Mouse (Mus musculus) MEL (cell line): ENCODE results near the gene Ccdc127. TPM values are rescaled to one million over a fixed set of nuclear protein-coding genes. Genes with fewer than 3 reads are reported as not detected.
A peak's percentile ranks its signal among the peaks of the same experiment; 100 is the strongest.

Source experiments
- DNase-seq: peaks from one replicate; pipeline ENCODE4 v3.0.0; 2011; ENCODE audit warnings: low read depth, low spot score
- H3K27ac ChIP-seq: 2 replicates; pipeline ENCODE4 v1.5.1; 2012; ENCODE audit warnings: low read depth, mild to moderate bottlenecking, control low read depth, low read length, moderate library complexity; ENCODE audit not compliant: control insufficient read depth
- H3K27me3 ChIP-seq, 2 experiments: fragments of 150-350 bp in 1 of 2; sonication (generic) in 1 of 2; 2 replicates each; pipeline ENCODE4 v1.6.1; 2012; ENCODE audit warnings: low read length in 2 of 2, mild to moderate bottlenecking in 2 of 2, improper control_type of control experiment in 1 of 2, moderate library complexity in 1 of 2; ENCODE audit not compliant: insufficient read depth in 2 of 2, control insufficient read depth in 1 of 2
- H3K36me3 ChIP-seq, 2 experiments: 2 replicates each; pipeline ENCODE4 v1.6.1; 2012 to 2014; ENCODE audit warnings: low read length in 2 of 2, improper control_type of control experiment in 1 of 2, inconsistent platforms in 1 of 2, mild to moderate bottlenecking in 1 of 2; ENCODE audit not compliant: insufficient read depth in 2 of 2, control insufficient read depth in 1 of 2
- H3K4me1 ChIP-seq, 2 experiments: fragments of 150-350 bp in 1 of 2; sonication (generic) in 1 of 2; 2 replicates each; pipeline ENCODE4 v1.6.1; 2012; ENCODE audit warnings: low read length in 2 of 2, improper control_type of control experiment in 1 of 2, mild to moderate bottlenecking in 1 of 2; ENCODE audit not compliant: insufficient read depth in 2 of 2, control insufficient read depth in 1 of 2
- H3K4me3 ChIP-seq, 2 experiments: fragments of 150-350 bp in 1 of 2; sonication (generic) in 1 of 2; 2 replicates each; pipeline ENCODE4 v1.5.1; 2012; ENCODE audit warnings: low read depth in 2 of 2, low read length in 2 of 2, mild to moderate bottlenecking in 2 of 2, moderate library complexity in 2 of 2, control low read depth in 1 of 2, improper control_type of control experiment in 1 of 2; ENCODE audit not compliant: control insufficient read depth in 1 of 2, insufficient read depth in 1 of 2
- H3K79me2 ChIP-seq: 2 replicates; pipeline ENCODE4 v1.6.1; 2012; ENCODE audit warnings: mild to moderate bottlenecking, low read length, moderate library complexity; ENCODE audit not compliant: control insufficient read depth, poor library complexity, insufficient read depth
- H3K9ac ChIP-seq: 2 replicates; pipeline ENCODE4 v1.6.1; 2012; ENCODE audit warnings: low read depth, mild to moderate bottlenecking, control low read depth, low read length, moderate library complexity; ENCODE audit not compliant: control insufficient read depth, poor library complexity, severe bottlenecking
- H3K9me3 ChIP-seq: fragments of 150-350 bp; sonication (generic); replicated peaks from 2 replicates; pipeline ENCODE4 v1.6.1; 2012; ENCODE audit warnings: mild to moderate bottlenecking, low read length, improper control_type of control experiment, moderate library complexity; ENCODE audit not compliant: insufficient read depth
- CTCF ChIP-seq, 3 experiments: IDR thresholded peaks in 2 of 3; conservative IDR thresholded peaks in 1 of 3; 2 replicates each; pipeline ENCODE4 v1.5.1; 2011 to 2012; ENCODE audit warnings: low read length in 3 of 3, low read depth in 2 of 3, mild to moderate bottlenecking in 2 of 3, improper control_type of control experiment in 1 of 3, inconsistent platforms in 1 of 3, mixed read lengths in 1 of 3, moderate library complexity in 1 of 3; ENCODE audit not compliant: control insufficient read depth in 1 of 3, insufficient read depth in 1 of 3, poor library complexity in 1 of 3, severe bottlenecking in 1 of 3
- EP300 ChIP-seq, 2 experiments: IDR thresholded peaks; 2 replicates each; pipeline ENCODE4 v1.6.1; 2011; ENCODE audit warnings: improper control_type of control experiment in 2 of 2, low read length in 2 of 2, low read depth in 1 of 2, mild to moderate bottlenecking in 1 of 2
- GABPA ChIP-seq: IDR thresholded peaks from 2 replicates; pipeline ENCODE4 v1.6.1; 2012; ENCODE audit warnings: low read depth, mild to moderate bottlenecking, inconsistent platforms, low read length, improper control_type of control experiment, moderate library complexity
- GATA1 ChIP-seq: IDR thresholded peaks from 2 replicates; pipeline ENCODE4 v1.6.1; 2011; ENCODE audit warnings: low read depth, low read length, improper control_type of control experiment
- HCFC1 ChIP-seq: IDR thresholded peaks from 2 replicates; pipeline ENCODE4 v1.6.1; 2012; ENCODE audit warnings: low read depth, mild to moderate bottlenecking, inconsistent platforms, low read length, improper control_type of control experiment, moderate library complexity
- KAT2A ChIP-seq: conservative IDR thresholded peaks from 2 replicates; pipeline ENCODE4 v1.6.1; 2012; ENCODE audit warnings: low read depth, low read length, improper control_type of control experiment, inconsistent platforms
- MAZ ChIP-seq: IDR thresholded peaks from 2 replicates; pipeline ENCODE4 v1.6.1; 2012; ENCODE audit warnings: low read depth, mild to moderate bottlenecking, inconsistent platforms, low read length, improper control_type of control experiment
- MEF2A ChIP-seq: IDR thresholded peaks from 2 replicates; pipeline ENCODE4 v1.6.1; 2014; ENCODE audit warnings: low read depth, mild to moderate bottlenecking, inconsistent platforms, low read length, improper control_type of control experiment; ENCODE audit not compliant: poor library complexity, insufficient replicate concordance, severe bottlenecking; ENCODE audit errors: extremely low read depth
- MXI1 ChIP-seq: IDR thresholded peaks from 2 replicates; pipeline ENCODE4 v1.6.1; 2011; ENCODE audit warnings: mild to moderate bottlenecking, low read depth, low read length, improper control_type of control experiment
- MYC ChIP-seq: IDR thresholded peaks from 2 replicates; pipeline ENCODE4 v1.6.1; 2011; ENCODE audit warnings: low read depth, mild to moderate bottlenecking, low read length, improper control_type of control experiment, moderate library complexity
- NELFE ChIP-seq: IDR thresholded peaks from 2 replicates; pipeline ENCODE4 v1.6.1; 2011; ENCODE audit warnings: low read depth, low read length, improper control_type of control experiment
- POLR2A ChIP-seq, 2 experiments: IDR thresholded peaks; 2 replicates each; pipeline ENCODE4 v1.6.1; 2011 to 2012; ENCODE audit warnings: low read length in 2 of 2, mild to moderate bottlenecking in 2 of 2, control low read depth in 1 of 2, improper control_type of control experiment in 1 of 2, low read depth in 1 of 2, moderate library complexity in 1 of 2; ENCODE audit not compliant: control insufficient read depth in 1 of 2, insufficient read depth in 1 of 2, poor library complexity in 1 of 2
- POLR2AphosphoS2 ChIP-seq: IDR thresholded peaks from 2 replicates; pipeline ENCODE4 v1.6.1; 2011; ENCODE audit warnings: low read length, improper control_type of control experiment
- POLR2AphosphoS5 ChIP-seq: IDR thresholded peaks from 2 replicates; pipeline ENCODE4 v1.6.1; 2012; ENCODE audit warnings: low read depth, borderline replicate concordance, mild to moderate bottlenecking, inconsistent platforms, low read length, moderate library complexity, mixed read lengths
- SIN3A ChIP-seq: IDR thresholded peaks from 2 replicates; pipeline ENCODE4 v1.6.1; 2012; ENCODE audit warnings: low read length, improper control_type of control experiment, inconsistent platforms
- TBP ChIP-seq: IDR thresholded peaks from 2 replicates; pipeline ENCODE4 v1.8.0; 2011; ENCODE audit warnings: low read depth, low read length, improper control_type of control experiment
- USF2 ChIP-seq, 2 experiments: IDR thresholded peaks; 2 replicates each; pipeline ENCODE4 v1.6.1; 2011 to 2012; ENCODE audit warnings: improper control_type of control experiment in 2 of 2, low read length in 2 of 2, borderline replicate concordance in 1 of 2, inconsistent platforms in 1 of 2, low read depth in 1 of 2, mild to moderate bottlenecking in 1 of 2; ENCODE audit not compliant: insufficient read depth in 1 of 2
- ZKSCAN1 ChIP-seq: IDR thresholded peaks from 2 replicates; pipeline ENCODE4 v1.6.1; 2012; ENCODE audit warnings: low read depth, mild to moderate bottlenecking, inconsistent platforms, low read length, improper control_type of control experiment, moderate library complexity
- ZMIZ1 ChIP-seq: IDR thresholded peaks from 2 replicates; pipeline ENCODE4 v1.6.1; 2012; ENCODE audit warnings: low read depth, mild to moderate bottlenecking, inconsistent platforms, low read length, improper control_type of control experiment, moderate library complexity
- ZNF384 ChIP-seq: IDR thresholded peaks from 2 replicates; pipeline ENCODE4 v1.6.1; 2012; ENCODE audit warnings: low read depth, mild to moderate bottlenecking, inconsistent platforms, low read length, improper control_type of control experiment
- polyA plus RNA-seq, 2 experiments: library from polyadenylated mRNA; stranded (reverse) in 1 of 2; unstranded in 1 of 2; fragments of >175 nt in 1 of 2; fragments of >200 nt in 1 of 2; gene quantifications; 2 replicates each; pipeline versions ENCODE4 v1.2.1 to v1.2.4; 2012; ENCODE audit warnings: low replicate concordance in 2 of 2, low read depth in 1 of 2; ENCODE audit not compliant: insufficient read length in 2 of 2, insufficient read depth in 1 of 2, missing spikeins in 1 of 2
- total RNA-seq: library from RNA; depleted of rRNA; stranded (reverse); fragments of 300-350 nt; gene quantifications from 2 replicates; pipeline ENCODE4 v1.2.3, GENCODE M21; 2012

The Ccdc127 gene
- total and polyA plus RNA-seq, 3 experiments = 30.2 to 33.6 TPM; not detected in 1

GRCm38 (mm10) chr13:74381533-74382276 is 31.6 kb downstream of the Ccdc127 start:
- Histone ChIP-seq H3K4me1 (no peaks in the 10 kb centered on the region), H3K36me3 (no peaks in the 10 kb centered on the region), H3K27ac (no peak overlapping the region), H3K4me3 (no peak overlapping the region), H3K79me2 (no peaks in the 10 kb centered on the region), H3K27me3 (no peaks in the 10 kb centered on the region), H3K9ac (no peak overlapping the region), H3K9me3 (no peaks in the 10 kb centered on the region)
- no peak for DNase-seq
- TF ChIP-seq EP300 (IDR thresholded peaks at IDR 0.05; ENCODE audit: low read depth in 1 of 2, low read length in 2 of 2) (no peak), GABPA (no peak), USF2 (IDR thresholded peaks at IDR 0.05; ENCODE audit: borderline replicate concordance in 1 of 2, insufficient read depth in 1 of 2, low read depth in 1 of 2, low read length in 2 of 2) (no peak), MXI1 (no peak), POLR2AphosphoS5 (no peak), POLR2AphosphoS2 (no peak)

- H3K4me3 ChIP-seq = no peak overlapping the region
- no peaks in the 10 kb centered on the region for H3K27me3 ChIP-seq
- H3K9ac ChIP-seq = no peak overlapping the region
- no peaks in the 10 kb centered on the region for H3K4me1 ChIP-seq
- H3K36me3 ChIP-seq = no peaks in the 10 kb centered on the region
- no peak for DNase-seq
- H3K9me3 ChIP-seq = no peaks in the 10 kb centered on the region
- peaks cover 2% of the 10 kb centered on the region; the same call in 1 of the 2 replicates for H3K79me2 ChIP-seq
- H3K27ac ChIP-seq = no peak overlapping the region
- no peak for TF ChIP-seq ZNF384
- TF ChIP-seq POLR2A (IDR thresholded peaks at IDR 0.05; ENCODE audit: control insufficient read depth in 1 of 2, insufficient read depth in 1 of 2, low read depth in 1 of 2, low read length in 2 of 2, poor library complexity in 1 of 2) = no peak
- no peak for TF ChIP-seq TBP
- TF ChIP-seq KAT2A = no peak
- no peak for TF ChIP-seq SIN3A
- TF ChIP-seq, all 39 proteins: peak for 0
Observed at GRCm38 (mm10) chr13:74382289-74382688, 32.2 kb downstream of the Ccdc127 start.

GRCm38 (mm10) chr13:74389730-74390129 is 39.6 kb downstream of the Ccdc127 start:
- H3K4me3 ChIP-seq = peak overlapping the region; percentile 96 to 99

More at GRCm38 (mm10) chr13:74389730-74390129, 39.6 kb downstream of the Ccdc127 start:
- H3K27ac ChIP-seq = no peak overlapping the region
- DNase-seq = no peak
- H3K9ac ChIP-seq = no peak overlapping the region; the same call in 1 of the 2 replicates
- no peaks in the 10 kb centered on the region for H3K9me3 ChIP-seq
- H3K79me2 ChIP-seq = peaks cover 2% of the 10 kb centered on the region; the same call in 1 of the 2 replicates
- TF ChIP-seq GATA1 (no peak), MEF2A (no peak), MAZ (no peak), ZMIZ1 (no peak), ZNF384 (peak; percentile 75), GABPA (no peak), MYC (no peak), ZKSCAN1 (no peak), POLR2A (IDR thresholded peaks at IDR 0.05; ENCODE audit: control insufficient read depth in 1 of 2, insufficient read depth in 1 of 2, low read depth in 1 of 2, low read length in 2 of 2, poor library complexity in 1 of 2) (no peak), HCFC1 (peak; percentile 20; the same call in 1 of the 2 replicates), NELFE (no peak), CTCF (IDR thresholded peaks at IDR 0.05 in 2 of 3, conservative IDR thresholded peaks at IDR 0.05 in 1 of 3; ENCODE audit: control insufficient read depth in 1 of 3, insufficient read depth in 1 of 3, low read depth in 2 of 3, low read length in 3 of 3, poor library complexity in 1 of 3, severe bottlenecking in 1 of 3) (peak in 2 of 3 experiments; percentile 26 to 28; a peak in 2 of 6 replicates), TBP (peak; percentile 57; the same call in 1 of the 2 replicates)
- TF ChIP-seq, all 39 proteins: peak for 4
- H3K27me3 ChIP-seq = no peaks in the 10 kb centered on the region
- H3K36me3 ChIP-seq = peaks cover 0 to 2% of the 10 kb centered on the region in 2 experiments; a peak in 2 of 4 replicates
- H3K4me1 ChIP-seq = no peaks in the 10 kb centered on the region
